In genomic region chr7:66416829-66417228, GRCm38 (mm10) we compare ENCODE assay signal across 23 mouse cellular contexts. TPM values are rescaled to one million over a fixed set of nuclear protein-coding genes. Genes with fewer than 3 reads are reported as not detected.
A peak's percentile ranks its signal among the peaks of the same experiment; 100 is the strongest.
DNase-seq lines count a peak whose midpoint lies in the region; TF ChIP-seq lines count a peak whose summit lies in the region.
"Had no signal": no experiment of that assay in that cellular context is flagged by ENCODE, and none has a peak within 500 bp of the region (broad histone marks: within the 10 kb centered on the region; RNA-seq: fewer than 3 reads in every experiment).

No protein-coding gene starts in this region.

- peak; percentile 38 for DNase-seq in gastrocnemius, adult 2 months
- no peak for DNase-seq in gastrocnemius, adult 8-10 months (ENCODE audit: low spot score in 2 of 2)
- peak; percentile 18 for DNase-seq in kidney, adult 2 months
- DNase-seq in kidney, adult 8-10 months, result no peak
- DNase-seq in thymus, postnatal 14 days, result peak; percentile 7
- DNase-seq in thymus, postnatal 0 days (ENCODE audit: low spot score), result no peak
- peak; percentile 18 for DNase-seq in skeletal muscle tissue, adult 2 months (ENCODE audit: low read depth, low spot score)
- no peak for DNase-seq in layer of hippocampus, postnatal 14 days (ENCODE audit: low spot score in 2 of 2)
- DNase-seq: adrenal gland, adult 8-10 months; adrenal gland, postnatal 36 days; cerebellum, adult 2 months; cerebellum, postnatal 10 days had no signal

- no peak for TF ChIP-seq CTCF in gastrocnemius, adult 2 months (IDR thresholded peaks at IDR 0.05)
- no peak for TF ChIP-seq CTCF in kidney, adult 2 months (conservative IDR thresholded peaks at IDR 0.05; ENCODE audit: insufficient read depth, insufficient read length, low read depth, low read length)

- no peaks in the 10 kb centered on the region for H3K4me1 ChIP-seq in kidney, adult 2 months (ENCODE audit: control insufficient read depth, insufficient read depth, low read length)
- H3K4me1 ChIP-seq: forebrain, embryonic 15.5 days had no signal

- H3K4me3 ChIP-seq in gastrocnemius, adult 2 months, result no peak overlapping the region
- no peak overlapping the region for H3K4me3 ChIP-seq in kidney, adult 2 months (ENCODE audit: insufficient read depth, low read depth, low read length)
- H3K4me3 ChIP-seq: forebrain, embryonic 15.5 days; heart, embryonic 12.5 days; hindbrain, embryonic 15.5 days had no signal

- no peak for TF ChIP-seq POLR2A in kidney, adult 2 months (IDR thresholded peaks at IDR 0.05; ENCODE audit: low read depth, low read length)

- WGBS in kidney, adult 2 months, result 68% methylated on average over 4 of the region's 4 CpGs

- intact Hi-C loops in gastrocnemius, adult 2 months (cut with DNase I), result no loop called here

- H3K36me3 ChIP-seq in kidney, adult 2 months (ENCODE audit: control insufficient read depth, insufficient read depth, low read length), result no peaks in the 10 kb centered on the region
- H3K36me3 ChIP-seq: forebrain, embryonic 15.5 days; heart, embryonic 12.5 days; hindbrain, embryonic 15.5 days had no signal

- H3K27ac ChIP-seq in gastrocnemius, adult 2 months, result peak overlapping the region; percentile 57
- no peak overlapping the region for H3K27ac ChIP-seq in kidney, adult 2 months (ENCODE audit: insufficient read depth, low read depth, low read length)
- H3K27ac ChIP-seq: forebrain, embryonic 15.5 days; hindbrain, embryonic 15.5 days had no signal

- no peaks in the 10 kb centered on the region for H3K27me3 ChIP-seq in kidney, adult 2 months (replicated peaks; ENCODE audit: control insufficient read depth, insufficient read depth, low read length)
- H3K27me3 ChIP-seq: forebrain, embryonic 15.5 days; hindbrain, embryonic 15.5 days had no signal

RNA-seq across cellular contexts. Expression of gene Aldh1a3, which starts 10.5 kb away (rescaled TPM):
- 1 to 10 TPM; 2.0 to 2.5 TPM for total RNA-seq in gastrocnemius, adult 2 months (2021)
- total RNA-seq in gastrocnemius, adult 8-10 months (2022), result 1 to 10 TPM in 3 of 4 experiments, under 1 TPM in 1; 0.63 to 1.6 (median 1.1) TPM
- polyA plus RNA-seq in kidney, adult 2 months (2012; rRNA removed), result 8.2 and 10.7 TPM in 2 replicates
- polyA plus RNA-seq in thymus, postnatal 0 days (2015; fragmentation: Nextera tagmentation; extraction: Ambion mirVana), result 2.6 and 2.9 TPM in 2 replicates
- total RNA-seq in layer of hippocampus, postnatal 14 days (2021), result 1 to 10 TPM; 1.6 TPM

RNA-seq across cellular contexts. Expression of gene Lrrk1, which starts 28.7 kb away (rescaled TPM):
- 1 to 10 TPM; 3.0 to 6.4 TPM for total RNA-seq in gastrocnemius, adult 2 months (2021)
- total RNA-seq in gastrocnemius, adult 8-10 months (2022), result 1 to 10 TPM; 2.2 to 3.8 (median 2.9) TPM
- 17.3 and 22.3 TPM in 2 replicates for polyA plus RNA-seq in kidney, adult 2 months (2012; rRNA removed)
- 9.6 and 10.1 TPM in 2 replicates for polyA plus RNA-seq in thymus, postnatal 0 days (2015; fragmentation: Nextera tagmentation; extraction: Ambion mirVana)
- 1 to 10 TPM; 2.5 to 3.6 TPM for total RNA-seq in layer of hippocampus, postnatal 14 days (2021)

RNA-seq across cellular contexts. Expression of gene Gm10974, which starts 51.1 kb away (rescaled TPM):
- total RNA-seq in gastrocnemius, adult 2 months (2021), result not detected
- not detected for total RNA-seq in gastrocnemius, adult 8-10 months (2022)
- not detected in 2 replicates for polyA plus RNA-seq in kidney, adult 2 months (2012; rRNA removed)
- not detected in 2 replicates for polyA plus RNA-seq in thymus, postnatal 0 days (2015; fragmentation: Nextera tagmentation; extraction: Ambion mirVana)
- not detected for total RNA-seq in layer of hippocampus, postnatal 14 days (2021)
- total RNA-seq: adrenal gland, adult 8-10 months; adrenal gland, postnatal 36 days; CH12.LX; heart, adult 8-10 months; heart, postnatal 25 days had no signal
- polyA plus RNA-seq: cerebellum, adult 2 months; embryonic facial prominence, embryonic 11.5 days; forebrain, embryonic 11.5 days; forebrain, embryonic 15.5 days; gonadal fat pad, adult 2 months; heart, embryonic 12.5 days; heart, embryonic 16.5 days; hindbrain, embryonic 11.5 days; hindbrain, embryonic 15.5 days had no signal

Comparison
In these comparisons a context has a peak if more than half of its experiments do, and no peak if none do; other contexts are left out.
1. DNase-seq: peak in gastrocnemius, adult 2 months (single experiment), kidney, adult 2 months (single experiment), thymus, postnatal 14 days (single experiment) and skeletal muscle tissue, adult 2 months (single experiment); none in gastrocnemius, adult 8-10 months (0 of 2), kidney, adult 8-10 months (0 of 2), thymus, postnatal 0 days (single experiment) and layer of hippocampus, postnatal 14 days (0 of 2).